Mouse (Mus musculus): ENCODE measurements around the gene Phf10.
"Not testable (repeated sequence)": the region's sequence is repeated elsewhere in the genome, so short reads cannot be mapped to it uniquely, and the experiment has no call there.

DNA sequence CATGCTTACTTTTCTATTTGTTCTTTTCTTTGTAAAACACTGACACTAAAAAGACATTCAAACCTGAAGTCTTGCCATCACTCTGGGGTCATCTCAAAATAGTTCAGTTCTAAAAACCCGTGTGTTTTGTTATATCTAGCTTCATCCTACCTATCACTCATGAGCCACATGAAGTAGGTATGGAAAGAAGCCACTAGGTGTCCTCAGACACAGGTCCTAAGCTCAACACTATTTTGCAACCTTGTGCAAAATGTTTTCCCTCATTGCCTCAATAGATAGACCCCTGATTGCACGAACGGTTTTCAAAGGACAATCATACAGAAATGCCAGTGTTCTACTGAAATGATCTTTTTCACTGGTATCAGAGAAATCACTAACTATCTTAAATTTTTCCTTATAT, 48.0 kb upstream of the Phf10 start:
- not testable (repeated sequence) for TF ChIP-seq GATA1 (IDR thresholded peaks at IDR 0.05; ENCODE audit: low read depth, low read length); TCF12 (IDR thresholded peaks at IDR 0.05; ENCODE audit: low read depth, low read length); POLR2A (IDR thresholded peaks at IDR 0.05; ENCODE audit: control insufficient read depth in 1 of 2, insufficient read depth in 1 of 2, low read depth in 1 of 2, low read length in 2 of 2, poor library complexity in 1 of 2); CHD1 (IDR thresholded peaks at IDR 0.05; ENCODE audit: low read depth, low read length); E2F4 (IDR thresholded peaks at IDR 0.05; ENCODE audit: borderline replicate concordance, low read depth, low read length); MAFK (IDR thresholded peaks at IDR 0.05; ENCODE audit: borderline replicate concordance, low read depth, low read length); KAT2A (conservative IDR thresholded peaks at IDR 0.05; ENCODE audit: low read depth, low read length); EP300 (IDR thresholded peaks at IDR 0.05; ENCODE audit: low read depth in 1 of 2, low read length in 2 of 2); CTCF (IDR thresholded peaks at IDR 0.05 in 2 of 3, conservative IDR thresholded peaks at IDR 0.05 in 1 of 3; ENCODE audit: control insufficient read depth in 1 of 3, insufficient read depth in 1 of 3, low read depth in 2 of 3, low read length in 3 of 3, poor library complexity in 1 of 3, severe bottlenecking in 1 of 3); TAL1 (IDR thresholded peaks at IDR 0.05; ENCODE audit: low read length); NRF1 (IDR thresholded peaks at IDR 0.05; ENCODE audit: insufficient read depth, low read depth, low read length, poor library complexity, severe bottlenecking); RAD21 (IDR thresholded peaks at IDR 0.05; ENCODE audit: low read depth, low read length); JUND (IDR thresholded peaks at IDR 0.05; ENCODE audit: low read depth, low read length)
